Mouse (Mus musculus) CH12.LX (cell line): ENCODE results near the gene Timeless. TPM values are rescaled to one million over a fixed set of nuclear protein-coding genes. Genes with fewer than 3 reads are reported as not detected.
"Not testable (repeated sequence)": the region's sequence is repeated elsewhere in the genome, so short reads cannot be mapped to it uniquely, and the experiment has no call there.

Source experiments
- DNase-seq: peaks from one replicate; pipeline ENCODE4 v3.0.0-alpha.2; 2013; ENCODE audit errors: extremely low read depth
- H3K27ac ChIP-seq: 2 replicates; pipeline ENCODE4 v1.5.1; 2012; ENCODE audit warnings: low read depth, mild to moderate bottlenecking, control low read depth, moderate library complexity; ENCODE audit not compliant: insufficient read depth
- H3K27me3 ChIP-seq: replicated peaks from 2 replicates; pipeline ENCODE3; 2012; ENCODE audit warnings: inconsistent platforms
- H3K36me3 ChIP-seq, 2 experiments: replicated peaks in 1 of 2; 2 replicates each; pipeline versions ENCODE3 to v1.6.1; 2012; ENCODE audit warnings: inconsistent platforms in 1 of 2, low read length in 1 of 2, mild to moderate bottlenecking in 1 of 2, mixed read lengths in 1 of 2, moderate library complexity in 1 of 2; ENCODE audit not compliant: control insufficient read depth in 1 of 2, insufficient read depth in 1 of 2
- H3K4me1 ChIP-seq, 2 experiments: 2 replicates each; pipeline ENCODE4 v1.6.1; 2012; ENCODE audit warnings: inconsistent platforms in 1 of 2, moderate library complexity in 1 of 2; ENCODE audit not compliant: insufficient read depth in 2 of 2, control insufficient read depth in 1 of 2
- H3K4me2 ChIP-seq: 2 replicates; pipeline ENCODE4 v1.6.1; 2012; ENCODE audit warnings: low read depth, mild to moderate bottlenecking, control low read depth; ENCODE audit not compliant: poor library complexity, insufficient read depth, severe bottlenecking
- H3K4me3 ChIP-seq, 3 experiments: fragments of 150-350 bp in 1 of 3; sonication (generic) in 1 of 3; replicated peaks in 1 of 3; 2 replicates each; pipeline versions ENCODE3 to v1.5.1; 2011 to 2012; ENCODE audit warnings: low read depth in 2 of 3, low read length in 2 of 3, mild to moderate bottlenecking in 2 of 3, moderate library complexity in 2 of 3, control low read depth in 1 of 3, improper control_type of control experiment in 1 of 3, inconsistent platforms in 1 of 3, mixed read lengths in 1 of 3; ENCODE audit not compliant: poor library complexity in 1 of 3
- H3K79me2 ChIP-seq: replicated peaks from 2 replicates; pipeline ENCODE4 v1.6.1; 2012; ENCODE audit warnings: mild to moderate bottlenecking, moderate library complexity; ENCODE audit not compliant: control insufficient read depth, poor library complexity, insufficient read depth, severe bottlenecking; ENCODE audit errors: extremely low read depth
- H3K9ac ChIP-seq: 2 replicates; pipeline ENCODE4 v1.6.1; 2012; ENCODE audit warnings: low read depth, mild to moderate bottlenecking, control low read depth, moderate library complexity; ENCODE audit not compliant: insufficient read depth
- H3K9me3 ChIP-seq: replicated peaks from 2 replicates; pipeline ENCODE3; 2012; ENCODE audit warnings: low read length, inconsistent platforms, mixed read lengths
- BHLHE40 ChIP-seq: IDR thresholded peaks from 2 replicates; pipeline ENCODE4 v1.6.1; 2011; ENCODE audit warnings: mild to moderate bottlenecking, low read depth, low read length, improper control_type of control experiment
- E2F4 ChIP-seq: IDR thresholded peaks from 2 replicates; pipeline ENCODE4 v1.6.1; 2011; ENCODE audit warnings: low read depth, low read length, improper control_type of control experiment; ENCODE audit not compliant: insufficient replicate concordance
- ELF1 ChIP-seq: IDR thresholded peaks from 2 replicates; pipeline ENCODE4 v1.6.1; 2014; ENCODE audit warnings: low read depth, mild to moderate bottlenecking, inconsistent platforms, low read length, improper control_type of control experiment
- EP300 ChIP-seq: IDR thresholded peaks from 2 replicates; pipeline ENCODE4 v1.6.1; 2011; ENCODE audit warnings: low read length, improper control_type of control experiment
- ETS1 ChIP-seq: conservative IDR thresholded peaks from 2 replicates; pipeline ENCODE4 v1.6.1; 2012; ENCODE audit warnings: low read depth, mild to moderate bottlenecking, inconsistent platforms, low read length, improper control_type of control experiment, moderate library complexity
- GABPA ChIP-seq: IDR thresholded peaks from 2 replicates; pipeline ENCODE4 v1.6.1; 2012; ENCODE audit warnings: low read depth, low read length, improper control_type of control experiment, inconsistent platforms; ENCODE audit not compliant: insufficient replicate concordance
- IRF4 ChIP-seq: IDR thresholded peaks from 2 replicates; pipeline ENCODE4 v1.6.1; 2014; ENCODE audit warnings: low read depth, mild to moderate bottlenecking, inconsistent platforms, low read length, improper control_type of control experiment
- JUN ChIP-seq: IDR thresholded peaks from 2 replicates; pipeline ENCODE4 v1.6.1; 2011; ENCODE audit warnings: low read depth, mild to moderate bottlenecking, low read length, improper control_type of control experiment, moderate library complexity; ENCODE audit not compliant: insufficient read depth
- JUND ChIP-seq: conservative IDR thresholded peaks from 2 replicates; pipeline ENCODE4 v1.6.1; 2011; ENCODE audit warnings: low read depth, low read length, improper control_type of control experiment
- MAFK ChIP-seq: IDR thresholded peaks from 2 replicates; pipeline ENCODE4 v1.6.1; 2011; ENCODE audit warnings: low read length, improper control_type of control experiment; ENCODE audit not compliant: insufficient replicate concordance
- MAX ChIP-seq: IDR thresholded peaks from 2 replicates; pipeline ENCODE4 v1.6.1; 2011; ENCODE audit warnings: low read length, improper control_type of control experiment
- MAZ ChIP-seq: IDR thresholded peaks from 2 replicates; pipeline ENCODE4 v1.6.1; 2012; ENCODE audit warnings: low read depth, mild to moderate bottlenecking, inconsistent platforms, low read length, improper control_type of control experiment, moderate library complexity
- MEF2A ChIP-seq: IDR thresholded peaks from 2 replicates; pipeline ENCODE4 v1.6.1; 2014; ENCODE audit warnings: low read depth, mild to moderate bottlenecking, inconsistent platforms, low read length, improper control_type of control experiment, borderline replicate concordance
- MXI1 ChIP-seq: IDR thresholded peaks from 2 replicates; pipeline ENCODE4 v1.6.1; 2011; ENCODE audit warnings: mild to moderate bottlenecking, low read depth, low read length, improper control_type of control experiment
- MYC ChIP-seq: IDR thresholded peaks from 2 replicates; pipeline ENCODE4 v1.6.1; 2011; ENCODE audit warnings: low read depth, mild to moderate bottlenecking, improper control_type of control experiment, low read length
- POLR2A ChIP-seq: IDR thresholded peaks from 2 replicates; pipeline ENCODE4 v1.6.1; 2011; ENCODE audit warnings: low read depth, mild to moderate bottlenecking, improper control_type of control experiment, low read length
- RAD21 ChIP-seq: IDR thresholded peaks from 2 replicates; pipeline ENCODE4 v1.6.1; 2011; ENCODE audit warnings: low read depth, mild to moderate bottlenecking, low read length, improper control_type of control experiment, moderate library complexity
- RCOR1 ChIP-seq: conservative IDR thresholded peaks from 2 replicates; pipeline ENCODE4 v1.6.1; 2012; ENCODE audit warnings: low read depth, mild to moderate bottlenecking, inconsistent platforms, low read length, improper control_type of control experiment
- SIN3A ChIP-seq: IDR thresholded peaks from 2 replicates; pipeline ENCODE4 v1.6.1; 2012; ENCODE audit warnings: low read length, improper control_type of control experiment, inconsistent platforms
- TBP ChIP-seq: conservative IDR thresholded peaks from 2 replicates; pipeline ENCODE4 v1.6.1; 2011; ENCODE audit warnings: low read depth, low read length, improper control_type of control experiment
- TCF12 ChIP-seq: IDR thresholded peaks from 2 replicates; pipeline ENCODE4 v1.6.1; 2014; ENCODE audit warnings: low read depth, mild to moderate bottlenecking, inconsistent platforms, low read length, improper control_type of control experiment
- UBTF ChIP-seq: IDR thresholded peaks from 2 replicates; pipeline ENCODE4 v1.6.1; 2012; ENCODE audit warnings: low read depth, mild to moderate bottlenecking, inconsistent platforms, low read length, improper control_type of control experiment, moderate library complexity
- USF2 ChIP-seq: conservative IDR thresholded peaks from 2 replicates; pipeline ENCODE4 v1.6.1; 2011; ENCODE audit warnings: low read depth, low read length, improper control_type of control experiment
- dilution Hi-C: fragments of 300-500 bp; cut with MboI; formaldehyde crosslinking; loops from 2 replicates; pipeline ENCODE4 v1.14.3; 2020; ENCODE audit warnings: low sequenced_read_pairs; ENCODE audit not compliant: extremely low pct_unique_long_range_greater_than_20kb, extremely low pct_ligation_motif_present
- in situ Hi-C: fragments of 300-500 bp; cut with MboI; formaldehyde crosslinking; loops from 3 replicates; pipeline ENCODE4 v1.14.3; 2019; ENCODE audit warnings: low sequenced_read_pairs, low pct_ligation_motif_present, low pct_unique_long_range_greater_than_20kb, mixed read lengths
- polyA plus RNA-seq: library from polyadenylated mRNA; unstranded; fragments of >175 nt; gene quantifications from 2 replicates; pipeline ENCODE4 v1.2.1, GENCODE M21; 2012; ENCODE audit warnings: low read depth; ENCODE audit not compliant: insufficient read length
- total RNA-seq, 2 experiments: library from RNA; depleted of rRNA; stranded (reverse); fragments of 300-350 nt in 1 of 2; fragments of >200 nt in 1 of 2; gene quantifications; 2 replicates each; pipeline ENCODE4 v1.2.3; 2012 to 2014

Gene Timeless
- total and polyA plus RNA-seq, 3 experiments = 31.7 to 65.9 (median 47.2) TPM

DNA sequence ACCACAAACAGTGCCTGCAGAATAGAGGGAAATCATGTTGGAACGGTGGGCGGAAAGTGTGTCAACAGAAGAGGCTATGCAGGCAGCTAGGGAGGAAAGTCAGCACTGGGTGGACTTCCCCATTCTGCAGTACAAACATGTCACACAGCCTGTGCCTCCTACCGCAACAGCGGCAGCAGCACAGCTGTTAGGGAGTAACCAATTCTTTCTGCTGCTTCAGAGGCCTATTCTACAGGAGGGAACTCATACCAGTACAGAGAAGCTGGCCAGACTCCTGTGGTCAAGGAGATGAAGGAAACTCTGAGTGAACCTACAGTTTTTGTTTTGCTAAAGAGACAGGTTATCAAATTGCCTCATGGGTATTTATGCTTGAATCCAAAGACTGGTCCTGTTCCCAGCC lies 27.1 kb downstream of the Timeless start:
- Histone ChIP-seq H3K36me3 (peaks cover 0 to 8% of the 10 kb centered on the region in 2 experiments), H3K27me3 (no peaks in the 10 kb centered on the region), H3K79me2 (no peaks in the 10 kb centered on the region), H3K9ac (peak overlapping the region; percentile 53), H3K4me2 (peak overlapping the region; percentile 58), H3K4me3 (no peak overlapping the region), H3K9me3 (no peaks in the 10 kb centered on the region), H3K27ac (peak overlapping the region; percentile 97), H3K4me1 (peaks cover 33 to 69% of the 10 kb centered on the region in 2 experiments)
- dilution Hi-C loops (no loop called here), in situ Hi-C loops (no loop called here)
- peak; percentile 83 for TF ChIP-seq BHLHE40
- TF ChIP-seq POLR2A = peak; percentile 57
- peak; percentile 92 for TF ChIP-seq IRF4
- TF ChIP-seq E2F4 = no peak
- 0 out of 2 replicates have a peak, but pooled peaks have one; percentile 53 for TF ChIP-seq UBTF
- peak; percentile 58 for TF ChIP-seq ELF1
- peak; percentile 84 for TF ChIP-seq EP300
- no peak for TF ChIP-seq GABPA
- peak; percentile 96 for TF ChIP-seq ETS1
- peak; percentile 83; the same call in 1 of the 2 replicates for TF ChIP-seq SIN3A
- peak; percentile 18; the same call in 1 of the 2 replicates for TF ChIP-seq MAX
- TF ChIP-seq USF2 = no peak
- TF ChIP-seq JUND = peak; percentile 85
- peak; percentile 73; the same call in 1 of the 2 replicates for TF ChIP-seq MEF2A
- TF ChIP-seq TBP = peak; percentile 81
- TF ChIP-seq RCOR1 = no peak
- TF ChIP-seq MAFK = no peak
- TF ChIP-seq JUN = peak; percentile 73; the same call in 1 of the 2 replicates
- peak; percentile 90 for TF ChIP-seq TCF12
- peak; percentile 90 for DNase-seq

- H3K4me1 ChIP-seq = peaks cover 33 to 76% of the 10 kb centered on the region in 2 experiments
- H3K4me2 ChIP-seq = peak overlapping the region; percentile 58
- peak overlapping the region; percentile 97 for H3K27ac ChIP-seq
- H3K9me3 ChIP-seq = no peaks in the 10 kb centered on the region
- H3K36me3 ChIP-seq = peaks cover 0 to 2% of the 10 kb centered on the region in 2 experiments
- H3K9ac ChIP-seq = 0 out of 2 replicates have a peak overlapping the region, but pooled peaks have one; percentile 53
- peak; percentile 31 for DNase-seq
- no peaks in the 10 kb centered on the region for H3K79me2 ChIP-seq
- dilution Hi-C loops (no loop called here), in situ Hi-C loops (no loop called here)
- no peaks in the 10 kb centered on the region for H3K27me3 ChIP-seq
- peak overlapping the region in 1 of 3 experiments; percentile 35 for H3K4me3 ChIP-seq
- TF ChIP-seq ETS1 = 0 out of 2 replicates have a peak, but pooled peaks have one; percentile 20
- TF ChIP-seq MAX = peak; percentile 45; the same call in 1 of the 2 replicates
- TF ChIP-seq MYC = peak; percentile 61
- TF ChIP-seq TCF12 = peak; percentile 66; the same call in 1 of the 2 replicates
- no peak for TF ChIP-seq JUND
- no peak for TF ChIP-seq MAZ
- TF ChIP-seq RAD21 = no peak
- TF ChIP-seq BHLHE40 = peak; percentile 82
- no peak for TF ChIP-seq ELF1
- no peak for TF ChIP-seq MXI1
- TF ChIP-seq E2F4 = no peak
Observed at GRCm38 (mm10) chr10:128259946-128260345, 28.1 kb downstream of the Timeless start.

DNA sequence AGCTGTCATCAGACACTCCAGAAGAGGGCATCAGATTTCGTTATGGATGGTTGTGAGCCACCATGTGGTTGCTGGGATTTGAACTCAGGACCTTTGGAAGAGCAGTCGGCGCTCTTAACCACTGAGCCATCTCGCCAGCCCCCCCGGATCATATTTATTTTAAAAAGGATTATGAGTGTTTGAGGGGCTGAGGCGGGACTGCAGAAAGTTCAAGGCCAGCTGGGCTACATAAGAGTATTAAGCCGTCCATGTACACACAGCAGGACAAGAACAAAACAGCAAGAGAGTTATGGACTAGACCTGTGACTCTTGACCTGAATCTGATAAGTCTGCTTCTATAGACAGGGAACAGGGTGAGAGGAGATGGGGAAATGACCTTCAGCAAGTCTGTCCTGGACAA lies 28.5 kb downstream of the Timeless start:
- H3K27ac ChIP-seq, H3K79me2 ChIP-seq, H3K27me3 ChIP-seq, H3K9me3 ChIP-seq, H3K4me3 ChIP-seq, H3K4me2 ChIP-seq, H3K36me3 ChIP-seq, in situ Hi-C loops, H3K9ac ChIP-seq, dilution Hi-C loops, DNase-seq: not testable (repeated sequence)
- peaks cover 33 to 80% of the 10 kb centered on the region in 2 experiments for H3K4me1 ChIP-seq
